Mouse (Mus musculus) liver, embryonic 14.5 days (tissue): ENCODE data around the gene Pex16.

Source experiments
- CTCF ChIP-seq: IDR thresholded peaks from 2 replicates; pipeline ENCODE4 v1.5.1; 2016; ENCODE audit warnings: antibody characterized with exemption, low read depth, control low read depth
- EP300 ChIP-seq: IDR thresholded peaks from 2 replicates; pipeline ENCODE4 v1.6.1; 2016; ENCODE audit warnings: antibody characterized with exemption, low read depth

DNA sequence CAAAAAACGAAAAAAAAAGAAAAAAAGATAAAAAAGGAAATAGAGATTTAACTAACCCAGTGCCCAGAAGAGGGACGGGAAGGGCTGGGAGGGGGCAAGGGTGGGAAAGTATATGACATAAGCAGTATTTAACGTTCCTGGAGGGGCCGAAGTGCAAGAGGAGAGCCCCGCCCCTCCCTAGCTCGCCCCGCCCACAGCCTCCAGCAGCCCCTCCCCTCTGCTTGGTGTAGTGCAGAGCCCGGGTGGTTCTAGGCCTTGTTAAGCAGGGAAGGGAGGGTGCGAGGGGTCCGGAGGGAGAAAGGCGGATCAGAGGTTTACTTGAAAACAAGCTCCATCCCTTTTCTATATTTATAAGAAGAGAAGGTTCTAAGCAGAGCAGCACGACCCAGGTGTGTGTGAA is 13.6 kb upstream of the Pex16 start:
- no peak for TF ChIP-seq CTCF
- TF ChIP-seq EP300 = no peak
